Mouse (Mus musculus) CH12.LX (cell line): ENCODE results near the gene Adad2.

ENCODE experiments used
- CHD1 ChIP-seq: IDR thresholded peaks from 2 replicates; pipeline ENCODE4 v1.6.1; 2012; ENCODE audit warnings: low read depth, low read length, improper control_type of control experiment, inconsistent platforms
- CTCF ChIP-seq, 2 experiments: IDR thresholded peaks in 1 of 2; conservative IDR thresholded peaks in 1 of 2; 2 replicates each; pipeline ENCODE4 v1.5.1; 2011 to 2012; ENCODE audit warnings: low read depth in 2 of 2, low read length in 2 of 2, improper control_type of control experiment in 1 of 2, inconsistent platforms in 1 of 2, mild to moderate bottlenecking in 1 of 2, moderate library complexity in 1 of 2
- ELF1 ChIP-seq: IDR thresholded peaks from 2 replicates; pipeline ENCODE4 v1.6.1; 2014; ENCODE audit warnings: low read depth, mild to moderate bottlenecking, inconsistent platforms, low read length, improper control_type of control experiment
- EP300 ChIP-seq: IDR thresholded peaks from 2 replicates; pipeline ENCODE4 v1.6.1; 2011; ENCODE audit warnings: low read length, improper control_type of control experiment
- MAX ChIP-seq: IDR thresholded peaks from 2 replicates; pipeline ENCODE4 v1.6.1; 2011; ENCODE audit warnings: low read length, improper control_type of control experiment
- PAX5 ChIP-seq: IDR thresholded peaks from 2 replicates; pipeline ENCODE4 v1.6.1; 2012; ENCODE audit warnings: low read length, inconsistent platforms, mixed read lengths
- POLR2A ChIP-seq: IDR thresholded peaks from 2 replicates; pipeline ENCODE4 v1.6.1; 2011; ENCODE audit warnings: low read depth, mild to moderate bottlenecking, improper control_type of control experiment, low read length

- TF ChIP-seq POLR2A = no peak
- TF ChIP-seq CHD1 = no peak
- TF ChIP-seq MAX = no peak
- no peak for TF ChIP-seq CTCF (conservative IDR thresholded peaks at IDR 0.05 in 1 of 2, IDR thresholded peaks at IDR 0.05 in 1 of 2; ENCODE audit: low read depth in 2 of 2, low read length in 2 of 2)
- no peak for TF ChIP-seq PAX5
- TF ChIP-seq EP300 = no peak
- no peak for TF ChIP-seq ELF1
These were observed 28.5 kb downstream of the Adad2 start for GRCm38 (mm10) chr8:119641058-119641457.
